Mouse (Mus musculus) thymus, postnatal 0 days (tissue): ENCODE results near the gene Ptprcap. TPM values are rescaled to one million over a fixed set of nuclear protein-coding genes. Genes with fewer than 3 reads are reported as not detected.
"Not testable (repeated sequence)": the region's sequence is repeated elsewhere in the genome, so short reads cannot be mapped to it uniquely, and the experiment has no call there.

ENCODE experiments used
- DNase-seq: peaks from one replicate; pipeline ENCODE4 v3.0.0-alpha.2; 2015; ENCODE audit warnings: low spot score
- polyA plus RNA-seq: library from polyadenylated mRNA; unstranded; fragments of >200 nt; fragmentation: Nextera tagmentation; extraction: Ambion mirVana; gene quantifications from 2 replicates; pipeline ENCODE4 v1.2.1, GENCODE M21; 2015

The Ptprcap gene
- polyA plus RNA-seq = 929 and 954 TPM in 2 replicates

- DNase-seq = no peak
Measured at GRCm38 (mm10) chr19:4153232-4153654, at the start of gene Ptprcap. TSS of gene Ptprcap (plus strand) at chr19:4153604.

- peak; percentile 85 for DNase-seq
Measured at GRCm38 (mm10) chr19:4103792-4104191, 49.6 kb upstream of the Ptprcap start.

DNA sequence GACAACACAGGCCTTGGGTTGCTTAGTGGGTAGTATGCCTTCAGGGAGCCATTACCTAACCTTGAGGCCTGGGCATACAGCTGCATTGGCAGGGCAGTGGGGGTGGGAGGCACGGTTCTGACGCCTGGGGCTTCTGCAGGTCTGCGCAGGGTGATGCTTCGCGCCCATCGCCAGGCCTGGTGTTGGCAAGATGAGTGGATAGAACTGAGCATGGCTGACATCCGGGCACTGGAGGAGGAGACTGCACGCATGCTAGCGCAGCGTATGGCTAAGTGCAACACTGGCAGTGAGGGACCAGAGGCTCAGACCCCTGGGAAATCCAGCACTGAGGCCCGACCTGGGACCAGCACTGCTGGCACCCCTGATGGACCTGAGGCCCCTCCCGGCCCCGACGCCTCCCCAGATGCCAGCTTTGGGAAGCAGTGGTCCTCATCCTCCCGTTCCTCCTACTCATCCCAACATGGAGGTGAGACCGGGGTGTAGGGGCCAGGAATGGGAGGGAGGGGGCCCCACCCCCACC lies 48.7 kb upstream of the Ptprcap start:
- no peak for DNase-seq

DNA sequence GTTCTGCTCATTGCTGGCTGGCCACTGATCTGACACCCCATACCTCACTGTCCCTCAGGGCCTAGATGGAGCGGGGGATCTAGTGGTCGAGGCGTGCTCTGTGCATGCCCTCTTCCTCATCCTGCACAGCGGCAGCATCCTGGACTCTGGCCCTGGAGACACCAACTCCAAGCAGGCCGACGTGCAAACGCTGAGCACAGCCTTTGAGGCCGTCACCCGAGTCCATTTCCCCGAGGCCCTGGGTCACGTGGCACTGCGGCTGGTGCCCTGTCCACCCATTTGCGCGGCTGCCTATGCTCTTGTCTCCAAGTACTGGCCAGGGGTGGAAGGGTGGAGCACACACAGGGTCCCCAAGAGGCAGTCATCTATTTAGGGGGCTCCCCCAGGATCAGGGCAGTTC lies 46.8 kb upstream of the Ptprcap start:
- no peak for DNase-seq

- DNase-seq = no peak
Measured at GRCm38 (mm10) chr19:4108535-4108934, 44.9 kb upstream of the Ptprcap start.

DNA sequence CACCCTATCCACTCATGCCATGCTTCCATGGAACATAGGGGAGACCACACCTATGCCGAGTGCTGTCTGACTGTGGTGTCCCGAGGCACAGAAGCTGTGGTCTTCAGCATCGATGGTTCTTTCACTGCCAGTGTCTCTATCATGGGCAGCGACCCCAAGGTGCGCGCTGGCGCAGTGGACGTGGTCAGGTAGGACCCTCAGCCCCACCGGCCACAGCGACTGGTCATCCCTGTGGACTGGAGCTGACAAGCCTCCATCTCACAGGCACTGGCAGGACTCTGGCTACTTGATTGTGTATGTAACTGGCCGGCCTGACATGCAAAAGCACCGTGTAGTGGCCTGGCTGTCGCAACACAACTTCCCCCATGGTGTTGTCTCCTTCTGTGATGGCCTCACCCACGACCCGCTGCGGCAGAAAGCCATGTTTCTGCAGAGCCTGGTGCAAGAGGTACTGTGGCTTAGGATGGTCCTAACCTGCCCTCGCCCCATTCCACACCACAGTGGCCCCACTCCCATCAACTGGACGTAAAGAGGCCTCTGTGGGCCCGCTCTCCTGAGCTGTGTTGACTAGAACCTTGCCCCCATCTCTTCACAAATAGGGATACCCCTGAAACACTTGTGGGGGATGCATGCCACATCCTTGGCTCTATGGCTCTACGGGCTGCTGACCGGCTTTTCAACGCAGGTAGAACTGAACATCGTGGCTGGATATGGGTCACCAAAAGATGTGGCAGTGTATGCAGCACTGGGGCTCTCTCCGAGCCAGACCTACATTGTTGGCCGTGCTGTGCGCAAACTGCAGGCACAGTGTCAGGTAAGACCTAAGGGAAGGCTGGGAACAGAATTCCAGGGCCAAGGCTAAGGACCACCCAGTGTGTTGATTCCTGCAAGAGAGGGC lies 41.1 kb upstream of the Ptprcap start:
- DNase-seq = no peak

DNA sequence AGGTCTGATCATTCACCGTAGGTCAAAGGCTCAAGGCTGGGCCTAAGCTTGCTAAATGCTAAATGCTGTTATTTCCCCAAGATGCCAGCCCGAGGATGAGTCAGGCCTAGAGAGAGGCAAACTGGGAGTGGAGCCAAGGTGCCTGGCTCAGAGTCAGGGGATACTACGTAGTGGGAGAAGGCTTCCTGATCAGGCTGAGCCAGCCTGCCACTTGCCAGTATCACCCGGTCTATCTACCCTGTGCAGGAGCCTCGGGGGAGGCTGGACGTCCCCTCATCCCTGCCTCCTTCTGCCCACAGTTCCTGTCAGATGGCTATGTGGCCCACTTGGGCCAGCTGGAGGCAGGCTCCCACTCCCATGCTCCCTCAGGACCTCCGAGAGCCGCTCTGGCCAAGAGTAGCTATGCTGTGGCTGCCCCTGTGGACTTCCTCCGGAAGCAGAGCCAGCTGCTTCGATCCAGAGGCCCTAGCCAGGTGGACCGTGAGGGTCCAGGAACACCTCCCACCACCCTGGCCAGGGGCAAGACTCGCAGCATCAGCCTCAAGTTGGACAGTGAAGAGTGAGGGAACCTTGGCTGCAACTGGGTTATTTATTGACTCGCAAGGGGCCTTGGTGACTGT lies 40.1 kb upstream of the Ptprcap start:
- no peak for DNase-seq

- peak; percentile 66 for DNase-seq
Measured at GRCm38 (mm10) chr19:4113806-4114230, 39.6 kb upstream of the Ptprcap start.

DNA sequence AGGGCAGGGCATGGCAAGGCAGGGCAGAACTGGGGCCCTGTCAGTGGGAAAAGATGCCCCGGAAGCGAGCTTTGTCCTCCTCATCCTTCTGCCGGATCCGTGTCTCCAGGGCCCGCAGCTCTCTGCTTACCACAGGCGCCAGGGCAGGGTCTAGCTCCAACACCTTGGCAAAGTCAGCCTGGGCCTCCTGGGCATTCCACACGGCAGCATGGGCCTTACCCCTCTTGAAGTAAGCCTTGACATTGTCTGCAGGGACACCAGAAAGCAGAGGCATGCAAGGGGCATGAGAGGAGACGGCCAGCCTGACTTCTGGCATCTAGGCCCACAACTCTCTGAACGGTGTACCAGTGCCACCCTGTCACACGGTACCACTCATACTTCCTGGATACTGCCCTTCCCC lies 38.9 kb upstream of the Ptprcap start:
- no peak for DNase-seq

- DNase-seq = no peak
Measured at GRCm38 (mm10) chr19:4115144-4115543, 38.3 kb upstream of the Ptprcap start.

DNA sequence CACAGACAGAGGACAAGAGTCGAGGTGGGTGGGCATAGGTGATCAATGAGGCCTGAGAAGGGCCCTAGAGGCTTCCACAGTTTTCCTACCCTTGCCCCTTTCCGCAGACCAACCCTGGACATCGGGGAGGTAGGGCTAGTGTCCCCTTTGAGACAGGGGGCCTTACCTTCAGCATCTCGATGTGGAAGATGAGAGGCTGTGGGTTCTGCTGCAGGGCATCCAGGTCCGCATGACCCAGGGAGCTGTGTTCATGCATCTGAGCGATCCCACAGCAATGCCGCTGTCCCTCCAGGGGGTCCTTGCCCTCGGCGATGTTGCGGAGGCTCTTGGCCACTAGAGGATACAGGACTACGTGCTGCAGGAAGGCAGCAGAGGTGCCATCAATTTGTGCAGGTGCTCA lies 37.6 kb upstream of the Ptprcap start:
- DNase-seq = no peak

- DNase-seq = no peak
Measured at GRCm38 (mm10) chr19:4117006-4117405, 36.4 kb upstream of the Ptprcap start.

DNA sequence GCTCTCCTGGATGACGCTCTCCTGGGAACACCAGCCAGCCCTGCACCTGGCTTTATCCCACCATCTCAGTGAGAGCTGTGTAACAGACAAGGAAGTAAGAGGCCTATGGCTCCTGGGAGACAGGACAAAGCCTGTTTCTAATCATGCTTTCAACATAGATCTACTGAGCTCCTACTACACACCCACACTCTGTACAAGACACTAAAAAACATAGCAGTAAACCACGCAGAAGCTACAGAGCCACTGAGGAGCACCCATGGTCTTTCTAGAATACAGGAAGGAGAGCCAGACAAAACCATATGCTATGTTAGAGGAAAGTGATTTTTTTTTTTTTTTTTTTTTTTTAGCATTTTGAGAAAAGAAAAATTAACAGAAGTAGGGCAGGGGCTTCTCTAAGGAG lies 35.1 kb upstream of the Ptprcap start:
- no peak for DNase-seq

DNA sequence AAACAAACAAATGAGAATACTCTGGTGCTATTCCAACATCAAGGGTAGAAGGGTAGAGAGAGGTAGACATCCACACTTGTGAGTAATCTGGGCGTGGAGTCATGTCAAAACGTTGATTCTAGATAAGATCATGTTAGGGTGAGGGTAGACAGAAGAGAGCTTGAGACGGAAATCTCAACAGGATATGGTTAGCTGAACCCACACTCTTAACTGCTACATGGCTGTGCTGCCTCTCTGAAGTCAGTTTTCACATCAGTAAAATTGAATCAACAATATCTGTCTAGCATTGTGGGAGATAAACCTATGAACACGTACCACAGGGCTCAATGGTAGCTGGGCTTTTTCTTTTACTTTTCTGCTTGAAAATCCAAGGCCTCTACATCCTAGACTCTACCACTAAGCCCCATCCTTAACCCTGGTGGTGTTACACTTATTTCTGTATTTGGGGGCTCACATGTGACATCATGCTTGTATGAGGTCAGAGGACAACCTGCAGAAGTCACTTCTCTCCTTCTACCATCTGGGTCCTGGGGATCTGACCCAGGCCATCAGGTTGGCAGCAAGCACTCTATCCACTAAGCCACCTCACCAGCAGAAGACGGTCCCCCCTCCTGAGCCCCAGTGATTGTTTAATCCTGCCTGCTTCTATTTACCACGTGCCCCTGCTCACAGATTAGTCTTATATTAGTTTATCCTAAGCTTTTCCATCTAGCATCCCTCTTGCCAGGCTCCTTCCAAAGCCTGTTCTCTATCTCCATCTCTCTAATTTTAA lies 33.5 kb upstream of the Ptprcap start:
- peak; percentile 84 for DNase-seq

DNA sequence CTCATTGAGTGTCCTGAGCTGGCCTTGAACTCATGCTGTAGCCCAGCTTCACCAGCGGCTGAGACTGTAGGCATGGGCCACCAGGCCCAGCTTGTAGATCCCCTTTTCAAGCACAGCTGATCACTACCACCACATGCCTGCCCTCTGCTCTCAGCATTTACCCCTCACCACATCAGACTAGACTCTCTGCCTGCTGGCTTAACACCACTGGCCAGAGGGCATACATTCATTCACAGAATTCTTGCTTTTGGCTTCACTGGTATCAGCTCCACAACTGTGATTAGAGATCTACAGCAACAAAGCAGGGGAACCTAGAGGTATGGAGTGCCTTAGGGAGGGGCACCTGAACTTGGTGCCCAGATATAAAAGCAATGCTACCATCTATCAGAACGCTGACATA lies 32.9 kb upstream of the Ptprcap start:
- no peak for DNase-seq

DNA sequence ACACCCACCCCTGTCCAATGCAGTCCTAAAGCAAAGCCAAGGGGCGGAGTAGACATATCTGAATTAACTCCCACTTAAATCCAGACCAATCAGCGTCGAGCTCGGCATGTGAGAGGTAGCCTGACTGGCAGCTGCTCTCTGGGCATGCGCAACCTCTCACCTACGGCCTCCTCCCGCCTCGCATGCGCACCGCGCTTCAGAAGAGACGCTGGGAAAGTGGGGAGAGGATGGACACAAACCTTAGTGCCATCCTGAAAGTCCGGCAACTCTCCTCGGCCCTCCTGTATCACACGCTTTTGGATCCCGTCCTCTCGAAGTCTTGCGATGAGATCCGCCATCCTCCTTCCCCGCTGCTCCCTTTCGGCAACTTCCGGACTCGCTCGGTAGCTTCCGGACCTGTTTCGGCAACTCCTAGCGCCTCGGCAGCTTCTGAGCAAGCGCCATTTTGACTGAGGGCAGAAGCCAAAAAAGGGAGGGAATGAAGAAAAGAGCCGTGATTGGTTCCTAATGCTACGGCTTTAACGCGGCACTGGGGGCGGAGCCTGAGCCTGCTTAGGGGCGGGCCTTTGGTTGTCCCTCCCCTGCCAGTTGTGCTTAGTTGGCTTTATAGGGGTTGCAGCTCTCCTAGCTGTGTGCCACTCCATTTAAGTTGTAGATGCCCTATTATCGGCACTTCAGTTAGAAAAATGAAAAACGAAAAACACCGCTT lies 32.2 kb upstream of the Ptprcap start:
- DNase-seq = peak; percentile 100

DNA sequence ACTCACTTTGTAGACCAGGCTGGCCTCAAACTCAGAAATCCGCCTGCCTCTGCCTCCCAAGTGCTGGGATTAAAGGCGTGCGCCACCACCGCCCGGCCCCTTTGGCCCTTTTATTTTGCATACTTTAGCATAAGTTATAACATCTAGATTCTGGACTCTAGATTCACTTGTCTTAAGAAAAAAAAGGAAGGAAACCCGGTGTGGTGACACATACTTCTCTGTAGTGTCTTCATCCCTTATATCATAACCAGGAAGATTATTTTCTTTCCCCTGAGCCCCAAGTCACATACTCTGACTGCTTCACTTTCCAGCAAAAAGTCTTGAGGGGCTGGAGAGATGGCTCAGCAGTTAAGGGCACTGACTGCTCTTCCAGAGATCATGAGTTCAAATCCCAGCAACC lies 31.5 kb upstream of the Ptprcap start:
- DNase-seq = not testable (repeated sequence)

- no peak for DNase-seq
Measured at GRCm38 (mm10) chr19:4122411-4123370, 30.7 kb upstream of the Ptprcap start.

- no peak for DNase-seq
Measured at GRCm38 (mm10) chr19:4124432-4124831, 29.0 kb upstream of the Ptprcap start.

DNA sequence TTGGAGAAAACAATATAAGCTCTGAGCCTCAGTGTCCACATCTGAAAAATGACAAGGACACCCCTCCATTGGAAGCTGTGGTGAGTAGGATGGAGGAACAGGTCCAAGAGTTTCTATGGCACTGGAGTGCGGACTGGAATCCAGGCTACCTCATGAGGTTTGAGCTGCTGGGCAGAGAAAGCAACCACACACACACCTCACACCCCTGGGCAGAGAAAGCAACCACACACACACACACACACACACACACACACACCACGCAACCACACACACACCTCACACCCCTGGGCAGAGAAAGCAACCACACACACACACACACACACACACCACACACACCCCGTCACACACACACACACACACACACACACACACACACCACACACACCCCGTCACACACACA lies 28.1 kb upstream of the Ptprcap start:
- not testable (repeated sequence) for DNase-seq
